Mouse (Mus musculus) liver, embryonic 13.5 days (tissue): ENCODE data around the gene Ecm1. TPM values are rescaled to one million over a fixed set of nuclear protein-coding genes. Genes with fewer than 3 reads are reported as not detected.
"Not testable (repeated sequence)": the region's sequence is repeated elsewhere in the genome, so short reads cannot be mapped to it uniquely, and the experiment has no call there.

Experiments used
- ATAC-seq: fragments of 200-750 bp; cut with Nextera tagmentation; 2 replicates; pipeline ENCODE4 v1.8.0; 2017; ENCODE audit warnings: low read depth, mild to moderate bottlenecking, moderate number of reproducible peaks, moderate library complexity
- DNase-seq: peaks from one replicate; pipeline ENCODE4 v3.0.0; 2022
- H3K27ac ChIP-seq: fragments of 300-500 bp; sonication (generic); 2 replicates; pipeline ENCODE4 v1.5.1; 2015; ENCODE audit warnings: moderate library complexity, mild to moderate bottlenecking, inconsistent platforms
- H3K27me3 ChIP-seq: fragments of 300-500 bp; sonication (generic); 2 replicates; pipeline ENCODE4 v1.6.1; 2015; ENCODE audit warnings: mild to moderate bottlenecking, inconsistent platforms
- H3K36me3 ChIP-seq: fragments of 300-500 bp; sonication (generic); 2 replicates; pipeline ENCODE4 v1.6.1; 2015; ENCODE audit warnings: mild to moderate bottlenecking, inconsistent platforms
- H3K4me1 ChIP-seq: fragments of 300-500 bp; sonication (generic); replicated peaks from 2 replicates; pipeline ENCODE4 v1.6.1; 2015; ENCODE audit warnings: inconsistent platforms
- H3K4me2 ChIP-seq: fragments of 300-500 bp; sonication (generic); 2 replicates; pipeline ENCODE4 v1.6.1; 2015; ENCODE audit warnings: inconsistent platforms, mild to moderate bottlenecking, moderate library complexity
- H3K4me3 ChIP-seq: fragments of 300-500 bp; sonication (generic); replicated peaks from 2 replicates; pipeline ENCODE4 v1.5.1; 2015; ENCODE audit warnings: mild to moderate bottlenecking, inconsistent platforms
- H3K9ac ChIP-seq: fragments of 300-500 bp; sonication (generic); 2 replicates; pipeline ENCODE4 v1.6.1; 2015; ENCODE audit warnings: mild to moderate bottlenecking, inconsistent platforms
- H3K9me3 ChIP-seq: fragments of 300-500 bp; sonication (generic); replicated peaks from 2 replicates; pipeline ENCODE4 v1.6.1; 2016; ENCODE audit warnings: inconsistent platforms
- WGBS: fragments of 180-500 bp; shearing (Covaris S2); methylation state at CpG from one replicate; pipeline ENCODE4 v1.1.7; 2015; ENCODE audit not compliant: insufficient replicate concordance; 5-methylcytosine and 5-hydroxymethylcytosine counted together
- polyA plus RNA-seq: library from polyadenylated mRNA; unstranded; fragments of >200 nt; fragmentation: Nextera tagmentation; extraction: Ambion mirVana; gene quantifications from 2 replicates; pipeline ENCODE4 v1.2.1, GENCODE M21; 2015

The Ecm1 gene
- polyA plus RNA-seq, 1 experiment from 2014 or later = 9.8 TPM

GRCm38 (mm10) chr3:95701085-95701484, 38.3 kb downstream of the Ecm1 start:
- Histone ChIP-seq H3K4me3 (no peak overlapping the region), H3K27me3 (no peaks in the 10 kb centered on the region), H3K9ac (no peak overlapping the region), H3K4me1 (peaks cover 30% of the 10 kb centered on the region), H3K27ac (no peak overlapping the region), H3K36me3 (no peaks in the 10 kb centered on the region), H3K9me3 (no peaks in the 10 kb centered on the region), H3K4me2 (no peak overlapping the region)
- no peak for DNase-seq
- ATAC-seq = no peak
- WGBS = 75% methylated on average over 2 of the region's 2 CpGs

- peak; percentile 38; the same call in 1 of the 2 replicates for ATAC-seq
- no peak overlapping the region for H3K9ac ChIP-seq
- no peaks in the 10 kb centered on the region for H3K36me3 ChIP-seq
- H3K27ac ChIP-seq = no peak overlapping the region; the same call in 1 of the 2 replicates
- H3K4me2 ChIP-seq = no peak overlapping the region
- 71% methylated on average over 6 of the region's 6 CpGs for WGBS
- no peak overlapping the region for H3K4me3 ChIP-seq
- peaks cover 30% of the 10 kb centered on the region for H3K4me1 ChIP-seq
- DNase-seq = no peak
- H3K9me3 ChIP-seq = no peaks in the 10 kb centered on the region
- H3K27me3 ChIP-seq = no peaks in the 10 kb centered on the region
Measured at GRCm38 (mm10) chr3:95700233-95700681, 39.1 kb downstream of the Ecm1 start.

GRCm38 (mm10) chr3:95698286-95698685, 41.1 kb downstream of the Ecm1 start:
- H3K9me3 ChIP-seq = no peaks in the 10 kb centered on the region
- H3K4me1 ChIP-seq = peaks cover 43% of the 10 kb centered on the region
- no peaks in the 10 kb centered on the region for H3K36me3 ChIP-seq
- ATAC-seq (no peak), DNase-seq (no peak)
- 84% methylated on average over 4 of the region's 4 CpGs for WGBS
- no peak overlapping the region for H3K4me2 ChIP-seq
- H3K27me3 ChIP-seq = no peaks in the 10 kb centered on the region
- H3K27ac ChIP-seq = no peak overlapping the region
- H3K9ac ChIP-seq = no peak overlapping the region
- no peak overlapping the region for H3K4me3 ChIP-seq

- no peak for DNase-seq
- WGBS = 27% methylated on average over 7 of the region's 7 CpGs
- H3K4me2 ChIP-seq = no peak overlapping the region
- peaks cover 44% of the 10 kb centered on the region for H3K4me1 ChIP-seq
- H3K4me3 ChIP-seq = no peak overlapping the region
- H3K36me3 ChIP-seq = no peaks in the 10 kb centered on the region
- H3K27me3 ChIP-seq = no peaks in the 10 kb centered on the region
- no peak overlapping the region for H3K27ac ChIP-seq
- ATAC-seq = no peak
- H3K9ac ChIP-seq = no peak overlapping the region
- no peaks in the 10 kb centered on the region for H3K9me3 ChIP-seq
Measured at GRCm38 (mm10) chr3:95696360-95696759, 43.0 kb downstream of the Ecm1 start.

GRCm38 (mm10) chr3:95695796-95696195, 43.6 kb downstream of the Ecm1 start:
- Histone ChIP-seq H3K9ac (no peak overlapping the region), H3K4me2 (no peak overlapping the region), H3K4me1 (peaks cover 38% of the 10 kb centered on the region), H3K4me3 (no peak overlapping the region), H3K36me3 (peaks cover 2% of the 10 kb centered on the region; the same call in 1 of the 2 replicates), H3K27me3 (no peaks in the 10 kb centered on the region), H3K9me3 (no peaks in the 10 kb centered on the region), H3K27ac (no peak overlapping the region)
- DNase-seq (no peak), ATAC-seq (no peak)
- WGBS = 54% methylated on average over 3 of the region's 3 CpGs

GRCm38 (mm10) chr3:95694808-95695703, 44.3 kb downstream of the Ecm1 start:
- H3K36me3 ChIP-seq = peaks cover 2% of the 10 kb centered on the region; the same call in 1 of the 2 replicates
- H3K9ac ChIP-seq = no peak overlapping the region
- WGBS = 77% methylated on average over 11 of the region's 11 CpGs
- H3K27me3 ChIP-seq = no peaks in the 10 kb centered on the region
- peaks cover 35% of the 10 kb centered on the region for H3K4me1 ChIP-seq
- no peak overlapping the region for H3K4me2 ChIP-seq
- H3K27ac ChIP-seq = no peak overlapping the region
- H3K4me3 ChIP-seq = no peak overlapping the region
- H3K9me3 ChIP-seq = no peaks in the 10 kb centered on the region
- ATAC-seq = no peak
- DNase-seq = no peak

GRCm38 (mm10) chr3:95693821-95694807, 45.3 kb downstream of the Ecm1 start:
- peaks cover 39% of the 10 kb centered on the region for H3K4me1 ChIP-seq
- no peak overlapping the region for H3K9ac ChIP-seq
- no peaks in the 10 kb centered on the region for H3K27me3 ChIP-seq
- DNase-seq (no peak), ATAC-seq (no peak)
- no peak overlapping the region for H3K4me2 ChIP-seq
- H3K4me3 ChIP-seq = no peak overlapping the region
- H3K27ac ChIP-seq = no peak overlapping the region
- peaks cover 2% of the 10 kb centered on the region; the same call in 1 of the 2 replicates for H3K36me3 ChIP-seq
- H3K9me3 ChIP-seq = no peaks in the 10 kb centered on the region
- 37% methylated on average over 11 of the region's 11 CpGs for WGBS

- DNase-seq (no peak), ATAC-seq (peak; percentile 16; the same call in 1 of the 2 replicates)
- H3K9me3 ChIP-seq = no peaks in the 10 kb centered on the region
- H3K4me2 ChIP-seq = no peak overlapping the region
- H3K4me3 ChIP-seq = no peak overlapping the region
- 54% methylated on average over 6 of the region's 6 CpGs for WGBS
- H3K36me3 ChIP-seq = peaks cover 2% of the 10 kb centered on the region; the same call in 1 of the 2 replicates
- H3K4me1 ChIP-seq = peaks cover 46% of the 10 kb centered on the region
- no peak overlapping the region for H3K9ac ChIP-seq
- peaks cover 8% of the 10 kb centered on the region for H3K27me3 ChIP-seq
- H3K27ac ChIP-seq = no peak overlapping the region
Measured at GRCm38 (mm10) chr3:95692677-95693076, 46.7 kb downstream of the Ecm1 start.

- ATAC-seq, H3K9ac ChIP-seq, H3K4me3 ChIP-seq, H3K27ac ChIP-seq, H3K9me3 ChIP-seq, H3K36me3 ChIP-seq, DNase-seq, H3K4me2 ChIP-seq: not testable (repeated sequence)
- 86% methylated on average over 2 of the region's 2 CpGs for WGBS
- Histone ChIP-seq H3K4me1 (peaks cover 54% of the 10 kb centered on the region), H3K27me3 (peaks cover 29% of the 10 kb centered on the region)
Measured at GRCm38 (mm10) chr3:95690552-95690951, 48.8 kb downstream of the Ecm1 start.

GRCm38 (mm10) chr3:95689940-95690339, 49.4 kb downstream of the Ecm1 start:
- no peak overlapping the region for H3K9ac ChIP-seq

More at GRCm38 (mm10) chr3:95689940-95690339, 49.4 kb downstream of the Ecm1 start:
- DNase-seq = no peak
- Histone ChIP-seq H3K36me3 (peaks cover 2% of the 10 kb centered on the region; the same call in 1 of the 2 replicates), H3K9me3 (no peaks in the 10 kb centered on the region), H3K4me3 (no peak overlapping the region), H3K27me3 (peaks cover 33% of the 10 kb centered on the region), H3K27ac (no peak overlapping the region), H3K4me2 (no peak overlapping the region), H3K4me1 (peaks cover 58% of the 10 kb centered on the region)
- WGBS = 40% methylated on average over 2 of the region's 2 CpGs
- ATAC-seq = no peak
